Mouse (Mus musculus): ENCODE data around the gene Hivep3.

DNA sequence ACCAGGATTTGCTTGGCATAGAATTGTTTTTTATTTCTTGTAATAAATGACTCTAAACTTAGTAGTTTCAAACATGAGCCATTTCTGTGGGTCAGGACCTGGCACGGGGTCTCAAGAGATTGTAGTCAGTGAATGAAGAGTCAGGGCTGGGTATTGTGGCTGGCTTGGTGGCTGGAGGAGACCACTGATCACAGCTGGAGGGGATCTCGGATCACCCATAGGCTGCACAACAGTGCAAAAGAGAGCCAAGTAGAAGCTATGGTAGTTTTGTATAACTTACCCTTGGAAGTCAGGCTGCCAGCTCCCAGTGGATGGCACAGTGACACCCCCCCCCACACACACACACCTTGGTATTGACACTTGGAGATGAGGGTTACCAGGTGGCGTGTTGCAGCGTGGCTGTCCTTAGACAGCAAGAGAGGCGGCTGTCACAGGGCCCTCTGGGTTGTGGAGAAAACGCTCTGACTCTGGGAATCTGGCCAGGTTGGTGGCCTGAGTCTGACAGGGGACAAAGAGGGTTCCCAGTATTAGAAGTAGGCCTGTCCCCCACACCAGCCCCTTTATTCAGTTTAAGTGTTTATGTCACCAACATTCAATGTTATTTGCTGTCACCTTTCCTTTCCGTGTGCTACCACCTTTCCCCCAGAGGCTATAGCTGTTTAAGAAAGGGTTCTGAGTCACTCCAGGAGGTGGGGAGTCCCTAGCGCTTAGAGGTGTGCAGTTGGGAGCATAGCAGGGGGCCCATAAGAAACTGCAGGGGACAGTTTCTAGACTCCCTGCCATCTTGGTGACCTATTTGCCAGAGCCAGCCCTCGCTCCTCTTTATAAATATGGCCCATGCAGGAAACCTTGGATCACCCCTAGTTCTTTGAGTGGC lies 240.4 kb downstream of the Hivep3 start:
- TF ChIP-seq CTCF (IDR thresholded peaks at IDR 0.05; ENCODE audit: low read depth) = no peak
- TF ChIP-seq EP300 (optimal IDR thresholded peaks at IDR 0.05) = no peak
